In genomic region chr15:78772368-78772763, GRCm38 (mm10) we compare ENCODE assay signal across 1 mouse cellular context.
TF ChIP-seq lines count a peak whose summit lies in the region.

No protein-coding gene starts in this region.

TF ChIP-seq in CH12.LX, 34 proteins besides CTCF, POLR2A, EP300 and RAD21 (continued from another document):
- TF ChIP-seq ELF1 (IDR thresholded peaks at IDR 0.05; ENCODE audit: low read depth, low read length) (no peak), IRF4 (IDR thresholded peaks at IDR 0.05; ENCODE audit: low read depth, low read length) (peak; percentile 45; the same call in 1 of the 2 replicates), MAX (IDR thresholded peaks at IDR 0.05; ENCODE audit: low read length) (no peak), HCFC1 (IDR thresholded peaks at IDR 0.05; ENCODE audit: low read depth, low read length) (peak; percentile 27; the same call in 1 of the 2 replicates), TCF12 (IDR thresholded peaks at IDR 0.05; ENCODE audit: low read depth, low read length) (peak; percentile 48; the same call in 1 of the 2 replicates)
